Mouse (Mus musculus): ENCODE measurements around the gene Tspan2.
A peak's percentile ranks its signal among the peaks of the same experiment; 100 is the strongest.

Gene Tspan2

DNA sequence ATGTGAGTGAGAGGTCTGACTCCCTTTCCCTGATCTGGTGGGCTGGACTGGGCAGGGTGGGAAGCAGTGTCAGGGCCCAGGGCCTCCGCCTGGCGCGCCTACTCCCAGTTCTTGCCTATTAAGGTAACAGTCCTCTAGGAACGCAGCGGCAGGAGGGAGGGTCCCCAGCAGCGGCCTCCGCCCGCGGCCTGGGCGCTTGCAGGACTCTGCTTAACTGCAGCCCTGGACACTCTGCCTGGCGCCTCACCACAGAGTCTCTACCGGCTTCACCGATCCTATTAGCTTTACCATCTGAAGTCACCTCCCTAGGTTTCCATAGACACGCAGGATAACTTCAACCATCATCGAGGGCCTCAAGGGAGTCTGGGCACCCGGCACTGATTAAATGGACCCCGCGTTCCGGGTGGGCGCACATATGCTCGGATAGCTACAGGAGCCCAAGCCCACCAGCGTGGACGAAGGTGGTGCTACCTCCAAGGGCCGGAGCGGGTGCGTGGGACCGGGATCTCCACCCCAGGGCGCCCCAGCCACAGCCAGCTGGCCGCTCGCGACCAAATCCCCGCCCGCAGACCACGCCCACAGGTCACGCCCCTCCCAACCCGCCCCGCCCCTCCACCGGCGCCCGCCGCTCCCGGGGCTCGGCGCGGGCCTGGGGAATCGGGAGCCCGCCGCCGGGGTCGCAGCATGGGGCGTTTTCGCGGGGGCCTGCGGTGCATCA is at the start of gene Tspan2:
Gene Tspan2, plus strand, starts transcription at position 217 of the 718 bp plus-strand sequence.
- DNase-seq (ENCODE audit: low read depth, low spot score) = peak; percentile 12

- DNase-seq (ENCODE audit: low read depth, low spot score) = no peak
Observed at GRCm38 (mm10) chr3:102686861-102687260, 47.5 kb upstream of the Tspan2 start.

DNA sequence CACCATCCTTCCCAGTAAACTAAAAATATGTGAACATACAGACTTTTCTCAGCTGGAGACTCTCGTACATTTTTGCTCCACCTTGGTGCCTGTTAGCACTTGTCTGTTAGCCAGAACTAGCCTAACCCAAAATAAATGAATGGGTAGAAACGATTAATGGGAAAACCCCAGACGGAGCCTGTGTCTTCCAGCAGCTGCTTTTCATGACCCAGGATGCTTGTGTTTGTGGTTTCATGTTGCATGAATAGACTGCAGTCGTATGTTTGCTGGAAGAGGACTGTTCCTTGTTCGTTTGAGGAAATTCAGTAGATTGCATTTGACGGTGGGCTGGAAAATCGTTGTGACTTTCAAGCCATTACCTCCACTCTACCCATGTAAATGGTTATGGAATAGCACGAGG is 46.5 kb upstream of the Tspan2 start:
- DNase-seq (ENCODE audit: low read depth, low spot score) = no peak

GRCm38 (mm10) chr3:102691802-102692484 is 42.4 kb upstream of the Tspan2 start:
- peak; percentile 66 for DNase-seq (ENCODE audit: low read depth, low spot score)

GRCm38 (mm10) chr3:102692758-102693325 is 41.5 kb upstream of the Tspan2 start:
- no peak for DNase-seq (ENCODE audit: low read depth, low spot score)

- DNase-seq (ENCODE audit: low read depth, low spot score) = no peak
Observed at GRCm38 (mm10) chr3:102698127-102698526, 36.2 kb upstream of the Tspan2 start.

DNA sequence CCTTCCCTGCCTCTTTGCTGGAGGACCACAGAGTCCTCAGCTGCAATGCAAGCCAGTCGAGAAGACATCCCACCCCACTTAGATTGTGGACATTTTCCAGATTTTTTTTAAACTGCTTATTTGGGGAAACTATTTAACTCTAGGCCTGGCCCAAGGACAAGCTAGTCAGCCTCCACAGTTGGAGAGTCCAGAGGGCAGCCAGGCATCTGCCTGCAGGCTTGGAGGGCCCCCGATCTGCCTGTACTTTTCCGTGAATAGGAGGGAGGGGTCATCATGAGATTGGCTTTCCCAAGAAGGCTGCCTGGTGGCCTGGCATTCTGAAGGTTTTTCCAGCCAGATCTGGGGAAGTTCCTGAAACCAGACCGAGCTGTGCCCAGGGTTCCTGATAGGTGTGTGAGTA is 33.0 kb upstream of the Tspan2 start:
- no peak for DNase-seq (ENCODE audit: low read depth, low spot score)

DNA sequence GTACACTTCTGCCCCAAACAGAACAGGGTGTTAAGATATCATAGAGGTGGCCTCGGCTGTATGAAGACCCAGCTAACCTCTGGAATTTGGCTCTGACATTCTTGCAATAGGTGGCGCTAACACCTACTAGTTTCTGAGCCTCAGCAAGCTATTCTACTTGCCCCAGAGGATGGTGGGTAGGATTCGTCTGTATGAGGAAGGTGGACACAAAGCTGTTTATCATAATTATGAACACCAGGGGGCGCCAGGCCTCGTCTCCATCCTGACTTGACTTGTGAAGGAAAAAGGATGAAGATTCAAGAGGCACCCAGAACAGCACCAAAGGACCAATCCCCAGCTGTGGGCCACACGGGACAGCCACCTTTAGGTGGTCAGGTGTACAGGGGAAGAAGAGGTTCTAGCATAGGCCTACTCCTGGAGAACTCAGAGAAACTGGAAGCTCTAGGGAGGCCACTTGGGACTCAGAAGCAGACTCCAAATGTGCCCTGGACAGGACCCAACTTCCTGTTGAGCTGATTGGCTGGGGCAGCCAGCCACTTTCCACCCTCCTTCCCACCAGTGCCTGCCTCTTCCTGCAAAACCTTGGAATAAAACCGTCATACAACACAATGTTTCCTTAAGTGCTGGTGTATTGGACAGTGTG is 32.3 kb upstream of the Tspan2 start:
- peak; percentile 90 for DNase-seq (ENCODE audit: low read depth, low spot score)

DNA sequence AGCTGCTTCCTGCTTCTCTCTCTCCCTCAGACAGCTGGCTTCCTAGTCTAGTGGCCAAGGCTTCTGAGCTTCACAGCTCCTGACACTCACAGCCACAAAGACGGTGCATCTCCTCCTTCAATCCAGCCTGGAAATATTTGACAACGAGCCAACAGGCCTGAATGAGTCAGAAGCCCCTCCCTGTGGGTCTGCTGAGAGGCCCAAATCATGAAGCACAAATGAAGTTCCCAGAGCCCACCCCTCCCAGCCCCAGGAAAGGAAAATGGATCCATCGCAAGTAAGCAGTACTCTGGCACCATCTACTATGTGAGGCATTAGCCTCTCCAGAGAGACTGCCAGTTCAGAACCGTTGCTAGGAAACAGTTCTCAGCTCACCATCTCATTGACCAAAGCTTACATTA is 30.3 kb upstream of the Tspan2 start:
- DNase-seq (ENCODE audit: low read depth, low spot score) = no peak

DNA sequence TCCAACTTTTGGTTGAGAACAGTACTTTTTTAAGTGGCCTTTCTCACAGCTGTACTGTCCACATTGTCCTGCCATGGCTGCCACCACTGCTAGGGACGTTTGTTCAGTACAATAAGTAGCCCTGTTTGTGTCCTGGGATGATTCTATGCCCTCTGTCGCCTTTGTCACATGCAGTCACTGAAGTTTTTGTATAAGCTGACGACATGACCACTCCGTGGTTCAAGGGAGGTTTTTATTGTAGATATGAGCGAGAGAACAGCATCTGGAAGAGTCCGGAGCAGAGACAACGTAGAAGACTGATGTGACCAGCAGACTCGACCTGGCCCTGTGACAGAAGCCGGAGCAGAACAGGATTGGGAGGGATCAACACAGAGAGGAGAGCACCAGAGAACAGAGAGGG is 25.7 kb upstream of the Tspan2 start:
- DNase-seq (ENCODE audit: low read depth, low spot score) = no peak

DNA sequence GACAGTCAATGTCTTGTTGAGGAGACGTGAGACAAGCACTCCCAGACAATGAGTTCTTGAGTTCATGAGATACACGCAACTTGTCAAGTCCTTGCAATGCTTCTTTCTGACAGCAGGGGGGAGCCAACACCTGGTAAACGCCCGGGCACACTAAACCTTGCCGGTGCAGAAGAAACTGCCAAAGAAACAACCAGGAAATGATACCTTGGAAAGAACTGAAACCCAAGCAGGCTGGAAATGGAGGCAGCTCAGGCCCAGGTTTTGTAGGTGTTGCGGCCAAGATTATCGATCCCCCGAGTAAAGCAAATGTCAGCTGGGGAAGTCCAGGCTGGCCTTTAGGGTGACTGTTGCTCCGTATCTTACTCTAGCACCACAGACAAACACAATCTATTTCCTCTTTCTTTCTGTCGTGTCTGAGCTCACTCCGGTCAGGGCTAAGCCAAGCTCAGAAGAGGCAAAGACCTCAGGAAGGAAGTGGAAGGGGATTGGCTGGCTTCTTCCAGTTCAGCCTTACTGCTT is 19.2 kb upstream of the Tspan2 start:
- DNase-seq (ENCODE audit: low read depth, low spot score) = peak; percentile 78

DNA sequence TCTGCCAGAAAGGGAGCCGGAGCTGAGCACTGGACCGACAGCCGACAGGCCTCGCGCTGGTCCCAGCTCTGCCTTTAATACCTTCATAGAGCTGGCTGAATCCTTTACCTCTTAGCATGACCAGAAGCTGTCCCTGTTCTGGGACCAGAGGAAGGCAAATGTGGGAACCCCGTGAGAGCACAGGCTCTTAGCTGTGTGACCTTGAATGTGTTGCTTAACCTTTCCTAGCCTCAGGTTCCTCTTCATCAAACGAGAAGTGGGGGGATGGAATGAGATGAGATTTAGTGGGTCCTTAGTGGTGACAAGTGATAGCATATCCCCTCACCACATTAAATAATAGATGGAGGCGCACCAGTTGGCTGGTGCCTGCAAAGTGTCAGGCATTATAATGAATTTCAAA is 18.5 kb upstream of the Tspan2 start:
- DNase-seq (ENCODE audit: low read depth, low spot score) = no peak

DNA sequence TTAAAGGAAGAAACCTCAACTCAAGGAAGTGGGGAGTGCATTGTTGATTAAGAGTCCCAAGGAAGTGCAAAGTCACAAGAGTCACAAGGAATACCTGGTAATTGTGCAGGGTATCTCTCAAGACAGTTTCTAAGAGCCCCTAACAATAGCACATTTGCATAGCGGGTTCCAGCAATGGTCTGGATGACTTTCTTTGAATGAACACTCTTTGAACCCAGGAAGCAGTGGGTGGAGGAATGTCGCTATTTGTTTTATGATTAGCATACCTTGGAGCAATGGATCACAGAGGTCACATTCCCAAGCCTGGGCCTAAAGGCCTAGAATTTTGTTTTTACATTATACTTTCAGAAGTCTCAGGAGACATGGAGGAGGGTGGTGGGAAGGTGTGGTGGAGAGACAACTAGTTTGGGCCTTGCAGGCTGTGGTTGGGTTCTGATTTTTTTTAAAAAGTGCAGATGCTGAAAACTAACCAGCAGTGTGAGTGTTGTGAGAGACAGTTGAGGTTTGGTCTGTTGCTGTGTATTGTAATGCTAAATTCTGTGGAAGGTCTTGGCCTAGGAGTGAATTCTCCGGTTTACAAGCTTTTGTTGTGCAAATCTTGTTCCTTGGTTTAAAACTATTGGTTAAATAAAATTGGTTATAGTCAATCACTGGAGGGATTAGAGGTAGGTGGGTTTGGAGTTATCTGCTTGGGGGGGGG is 16.6 kb upstream of the Tspan2 start:
- DNase-seq (ENCODE audit: low read depth, low spot score) = peak; percentile 89

DNA sequence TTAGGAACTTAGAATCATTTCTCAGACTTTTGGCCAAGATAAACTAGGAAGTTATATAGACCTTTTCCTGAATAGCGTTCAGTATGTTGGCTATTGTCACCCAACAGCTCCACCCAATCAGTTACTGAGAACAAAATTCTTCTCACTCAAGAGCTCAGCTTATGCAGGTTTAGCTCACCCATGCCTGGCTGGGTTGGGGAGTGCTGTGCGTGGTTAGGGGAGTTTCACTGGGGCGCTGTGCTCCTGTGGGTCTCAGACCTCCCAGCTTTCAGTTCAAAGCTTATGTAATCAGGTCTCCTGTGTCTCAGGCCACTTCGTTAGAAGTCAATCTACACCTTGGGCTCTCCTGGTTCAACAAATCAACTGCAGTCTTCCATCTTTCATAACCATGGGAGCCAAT is 11.2 kb upstream of the Tspan2 start:
- DNase-seq (ENCODE audit: low read depth, low spot score) = no peak

DNA sequence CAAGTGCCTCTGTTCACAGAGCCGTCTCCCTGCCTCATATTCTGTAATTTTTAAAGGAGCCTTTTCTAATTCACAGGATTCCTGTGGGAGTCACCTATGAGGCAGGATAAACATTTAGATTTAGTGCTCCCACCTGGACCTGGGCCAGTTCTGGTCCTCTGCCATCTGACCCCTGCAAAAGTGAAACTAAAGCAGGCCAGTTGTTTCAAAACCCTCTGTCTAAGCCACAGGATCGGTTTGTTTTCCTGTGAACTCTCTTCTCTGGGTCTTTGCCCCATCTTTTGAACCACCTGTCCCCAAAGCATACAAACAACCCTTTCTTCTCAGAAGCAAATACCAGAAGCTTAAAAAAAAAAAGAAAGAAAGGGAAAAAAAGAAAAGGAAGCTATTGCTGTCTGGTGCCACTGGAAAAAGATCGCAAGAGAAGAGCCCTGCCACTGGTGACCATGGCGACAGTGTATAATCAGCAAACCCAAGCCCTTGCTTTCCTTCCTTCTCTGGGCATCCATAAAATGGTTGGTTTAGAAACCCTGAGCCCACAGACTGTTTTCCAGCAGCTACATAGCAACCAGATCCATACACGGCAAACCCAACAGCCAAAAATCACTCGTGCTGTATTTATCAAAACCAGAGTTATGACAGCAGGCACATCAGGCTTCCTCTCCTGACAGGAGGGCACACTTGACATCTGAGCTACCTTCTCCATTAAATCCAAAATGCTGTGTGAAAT is 10.3 kb upstream of the Tspan2 start:
- no peak for DNase-seq (ENCODE audit: low read depth, low spot score)

DNA sequence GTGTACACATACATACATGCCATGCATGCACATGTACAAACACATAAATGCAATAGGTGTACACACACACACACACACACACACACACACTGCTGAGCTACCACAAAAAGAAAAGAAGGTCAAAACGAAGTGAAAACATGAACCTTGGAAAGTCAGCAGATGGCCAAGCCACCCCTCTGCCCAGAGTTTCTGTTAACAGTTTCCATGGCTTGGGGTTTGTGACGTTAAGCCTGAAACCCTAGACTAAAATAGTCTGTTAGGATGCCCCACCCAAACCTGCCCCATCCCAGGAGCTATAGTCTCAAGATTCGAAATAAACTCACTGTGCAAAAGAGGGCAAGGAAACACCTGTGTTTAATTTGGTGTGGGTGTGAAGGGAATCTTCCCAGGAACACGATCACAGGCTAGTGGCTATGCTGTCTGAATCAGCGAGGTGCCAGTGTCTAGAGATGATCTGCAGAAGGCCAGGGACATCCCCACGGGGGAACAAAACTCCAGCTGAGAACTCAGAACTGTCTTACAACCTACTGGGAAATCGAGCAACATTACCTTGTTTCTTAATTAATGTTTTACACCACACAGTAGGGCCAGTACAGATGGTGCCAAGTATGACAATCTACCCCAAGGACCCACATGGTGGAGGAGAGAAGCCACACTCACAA is 9.4 kb upstream of the Tspan2 start:
- DNase-seq (ENCODE audit: low read depth, low spot score) = no peak

GRCm38 (mm10) chr3:102729416-102729815 is 4.9 kb upstream of the Tspan2 start:
- DNase-seq (ENCODE audit: low read depth, low spot score) = no peak

DNA sequence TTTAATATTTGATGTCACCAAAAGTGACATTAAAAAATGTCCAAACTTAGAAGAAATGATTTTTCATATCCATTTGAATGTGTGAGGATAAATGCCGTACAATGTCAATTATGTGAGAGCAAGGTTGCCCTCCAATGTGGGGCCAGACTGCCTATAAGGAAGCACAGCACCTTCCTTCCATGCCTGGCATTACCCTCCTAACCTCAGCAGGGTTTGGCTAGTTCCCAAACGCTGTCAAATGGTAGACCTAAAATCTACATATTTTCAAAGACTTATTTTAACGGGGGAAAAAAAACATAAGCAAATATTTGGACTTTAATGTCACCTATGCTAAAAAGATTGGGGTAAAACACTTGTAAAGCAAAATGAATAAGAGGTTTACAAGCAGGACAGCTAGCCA is 3.2 kb upstream of the Tspan2 start:
- no peak for DNase-seq (ENCODE audit: low read depth, low spot score)

- DNase-seq (ENCODE audit: low read depth, low spot score) = no peak
Observed at GRCm38 (mm10) chr3:102732619-102733018, 1.7 kb upstream of the Tspan2 start.

GRCm38 (mm10) chr3:102733050-102733449 is 1.3 kb upstream of the Tspan2 start:
- no peak for DNase-seq (ENCODE audit: low read depth, low spot score)

GRCm38 (mm10) chr3:102733936-102734312 is 405 bp upstream of the Tspan2 start:
- DNase-seq (ENCODE audit: low read depth, low spot score) = no peak

Measured in ES-CJ7 (cell line).